Mouse (Mus musculus): Measurements from ENCODE around the gene Ikbkg. TPM values are rescaled to one million over a fixed set of nuclear protein-coding genes. Genes with fewer than 3 reads are reported as not detected.
"Not testable (repeated sequence)": the region's sequence is repeated elsewhere in the genome, so short reads cannot be mapped to it uniquely, and the experiment has no call there.

The Ikbkg gene
- 25.6 and 29.4 TPM in 2 replicates for polyA plus RNA-seq (2016; fragmentation: Nextera tagmentation; extraction: Ambion mirVana)

DNA sequence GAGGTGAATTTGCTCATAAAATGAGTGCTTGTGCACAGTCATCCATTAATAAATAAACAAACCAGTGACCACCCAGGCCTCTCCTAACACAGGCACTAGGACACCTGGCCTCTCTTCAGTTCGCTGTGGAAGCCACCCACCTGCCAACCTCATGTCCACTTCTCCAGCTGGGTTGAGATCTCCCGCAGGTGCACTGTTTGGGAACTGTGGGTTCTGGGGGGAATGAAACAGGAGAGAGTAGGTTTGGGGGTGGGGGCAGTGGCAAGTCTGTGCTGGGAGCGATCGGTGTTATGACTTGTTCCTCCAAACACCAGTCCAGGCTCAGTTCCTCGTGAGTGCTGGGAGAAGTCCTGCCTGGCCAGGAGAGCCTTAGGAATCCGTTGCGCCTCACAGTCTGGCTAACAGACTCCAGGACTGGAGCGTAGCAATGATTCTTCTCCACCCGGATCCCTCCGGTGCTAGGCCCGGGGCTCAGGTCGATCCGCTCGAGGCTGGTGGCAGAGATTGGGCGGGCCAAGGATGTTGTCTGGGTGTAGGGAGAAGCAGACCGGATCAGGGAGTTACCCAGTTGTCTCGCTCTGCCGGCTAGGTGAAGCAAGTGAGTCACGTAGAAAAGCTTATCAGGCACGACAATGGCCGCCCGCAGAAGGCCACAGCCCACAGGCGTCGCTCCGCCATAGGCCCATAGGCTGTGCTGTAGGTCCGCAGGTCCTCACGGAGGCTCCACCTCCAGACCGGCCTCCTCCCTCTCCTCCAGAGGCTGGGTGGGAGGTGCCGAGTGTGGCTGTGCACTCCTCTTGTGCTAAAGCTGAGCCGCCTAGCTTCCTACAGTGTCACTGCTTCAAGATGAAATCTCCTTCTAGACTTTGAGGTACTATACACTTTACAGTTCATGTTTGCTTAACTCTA lies at the start of gene Ikbkg, which contains the start of gene Fam3a:
Ikbkg (plus strand) TSS at position 756 of the 909 bp plus-strand sequence.
Fam3a (minus strand) TSS at position 738 of the 909 bp plus-strand sequence.
- Histone ChIP-seq H3K4me3 (peak within 1 kb of the TSS; percentile 63), H3K4me1 (replicated peaks) (0 out of 2 replicates have a peak, but pooled peaks cover 4% of the 10 kb centered on the region), H3K27ac (ENCODE audit: poor library complexity, severe bottlenecking) (peak within 1 kb of the TSS; percentile 88), H3K9me3 (replicated peaks) (no peaks in the 10 kb centered on the region), H3K27me3 (replicated peaks) (no peaks in the 10 kb centered on the region), H3K9ac (peak within 1 kb of the TSS; percentile 70), H3K4me2 (peak within 1 kb of the TSS; percentile 69), H3K36me3 (no peaks in the 10 kb centered on the region)
- 16% methylated on average over 30 of the region's 30 CpGs for WGBS
- peak; percentile 100 for ATAC-seq (ENCODE audit: insufficient number of reproducible peaks, low FRiP score)

DNA sequence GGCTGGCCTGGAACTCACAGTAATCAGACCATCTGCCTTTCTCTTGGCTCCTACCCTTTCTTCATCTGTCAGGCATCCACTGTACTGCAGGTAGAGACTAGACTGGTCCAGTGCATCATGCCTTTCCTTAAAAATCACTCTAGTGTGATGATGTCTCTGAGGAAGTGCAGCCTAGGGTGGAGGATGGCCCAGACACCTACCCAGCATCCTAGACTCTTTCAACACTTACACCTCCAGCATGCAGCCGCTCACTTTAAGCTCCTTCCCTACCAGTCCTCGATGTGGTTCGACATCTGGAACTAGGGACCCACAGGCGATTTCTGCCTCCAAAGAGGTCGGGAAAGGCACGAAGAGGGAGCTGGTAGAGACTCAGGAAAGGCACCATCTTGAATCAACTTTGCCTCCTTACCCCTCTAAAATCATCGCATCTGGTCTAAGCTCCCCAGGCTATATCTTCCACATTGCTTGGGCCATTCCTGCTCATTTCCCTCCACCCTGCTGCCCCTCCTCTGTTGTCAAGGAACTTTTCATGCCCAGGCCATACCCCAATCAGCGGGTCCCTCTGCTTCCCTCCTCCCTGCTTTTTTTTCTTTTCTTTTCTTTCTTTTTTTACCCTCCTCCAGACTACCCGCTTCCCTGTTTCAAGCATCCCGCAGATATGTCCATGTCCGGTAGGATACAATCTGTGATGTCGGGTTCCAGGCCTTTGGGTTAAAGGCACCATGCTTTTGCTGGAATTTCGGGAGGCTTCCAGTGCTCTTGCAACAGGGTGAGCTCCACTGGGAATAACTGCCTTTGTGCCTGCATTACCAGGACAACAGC lies 40.2 kb upstream of the Ikbkg start:
- Histone ChIP-seq H3K9ac (peak overlapping the region; percentile 74), H3K4me3 (peak overlapping the region; percentile 59), H3K9me3 (replicated peaks) (no peaks in the 10 kb centered on the region), H3K27ac (ENCODE audit: poor library complexity, severe bottlenecking) (peak overlapping the region; percentile 33; the same call in 1 of the 2 replicates), H3K4me2 (peak overlapping the region; percentile 73), H3K4me1 (replicated peaks) (no peaks in the 10 kb centered on the region), H3K27me3 (replicated peaks) (no peaks in the 10 kb centered on the region), H3K36me3 (no peaks in the 10 kb centered on the region)
- WGBS: 21% methylated on average over 13 of the region's 13 CpGs
- no peak for ATAC-seq (ENCODE audit: insufficient number of reproducible peaks, low FRiP score)

DNA sequence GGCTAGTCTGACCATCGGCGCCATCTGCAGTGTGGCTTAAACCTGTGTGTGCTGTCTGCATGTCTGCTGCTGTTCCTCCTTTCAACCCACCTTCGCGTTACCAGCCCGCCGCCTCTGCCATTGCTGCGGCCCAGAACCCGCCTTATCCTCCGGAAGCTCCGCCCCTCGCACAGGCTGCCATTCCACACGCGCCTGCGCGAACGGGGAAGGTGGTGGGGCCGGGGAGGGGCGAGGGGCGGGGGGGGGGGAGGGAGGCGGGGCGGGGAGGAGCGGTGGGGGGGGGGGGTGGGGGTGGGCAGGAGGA lies 39.7 kb upstream of the Ikbkg start, which contains the start of gene Lage3:
Lage3 (minus strand) TSS at position 152 of the 304 bp plus-strand sequence.
- Histone ChIP-seq H3K9me3 (replicated peaks) (no peaks in the 10 kb centered on the region), H3K4me3 (peak within 1 kb of the TSS; percentile 59), H3K27me3 (replicated peaks) (no peaks in the 10 kb centered on the region), H3K4me1 (replicated peaks) (no peaks in the 10 kb centered on the region), H3K4me2 (peak within 1 kb of the TSS; percentile 73), H3K36me3 (no peaks in the 10 kb centered on the region), H3K9ac (peak within 1 kb of the TSS; percentile 74), H3K27ac (ENCODE audit: poor library complexity, severe bottlenecking) (peak within 1 kb of the TSS; percentile 33; the same call in 1 of the 2 replicates)
- 26% methylated on average over 11 of the region's 22 CpGs for WGBS
- peak; percentile 81 for ATAC-seq (ENCODE audit: insufficient number of reproducible peaks, low FRiP score)

DNA sequence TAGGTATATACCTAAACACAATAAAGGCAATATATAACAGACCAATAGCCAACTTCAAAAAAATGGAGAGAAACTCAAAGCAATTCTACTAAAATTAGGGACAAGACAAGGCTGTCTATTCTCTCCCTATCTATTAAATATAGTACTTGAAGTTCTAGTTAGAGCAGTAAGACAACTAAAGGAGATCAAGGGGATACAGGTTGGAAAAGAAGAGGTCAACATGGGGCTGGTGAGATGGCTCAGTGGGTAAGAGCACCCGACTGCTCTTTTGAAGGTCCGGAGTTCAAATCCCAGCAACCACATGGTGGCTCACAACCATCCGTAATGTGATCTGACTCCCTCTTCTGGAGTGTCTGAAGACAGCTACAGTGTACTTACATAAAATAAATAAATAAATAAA lies 36.0 kb upstream of the Ikbkg start:
- not testable (repeated sequence) for H3K27ac ChIP-seq (ENCODE audit: poor library complexity, severe bottlenecking); H3K4me2 ChIP-seq; H3K9ac ChIP-seq; H3K4me3 ChIP-seq; H3K9me3 ChIP-seq (replicated peaks); H3K36me3 ChIP-seq; H3K4me1 ChIP-seq (replicated peaks); H3K27me3 ChIP-seq (replicated peaks); ATAC-seq (ENCODE audit: insufficient number of reproducible peaks, low FRiP score)
- 79% methylated on average over 3 of the region's 3 CpGs for WGBS

DNA sequence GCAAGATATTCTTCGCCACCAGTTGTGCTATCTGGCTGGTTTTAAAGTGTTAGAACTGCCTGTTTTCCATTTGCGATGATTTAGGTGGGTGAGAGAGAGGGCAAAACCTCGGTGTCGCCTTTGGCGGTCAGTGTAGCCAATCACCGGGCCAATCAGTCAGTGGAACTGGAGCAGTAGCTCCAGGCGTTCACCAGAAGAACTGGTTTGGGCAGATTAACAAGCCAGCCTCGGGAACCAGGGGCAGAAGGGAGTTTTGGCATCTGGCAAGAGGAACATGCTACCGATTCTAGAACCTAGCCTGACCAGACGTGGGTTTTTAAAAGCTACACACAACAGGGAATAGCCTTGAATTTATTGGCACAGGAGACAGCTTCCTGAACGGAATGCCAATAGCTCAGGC lies 33.9 kb upstream of the Ikbkg start:
- no peak overlapping the region for H3K9ac ChIP-seq
- H3K27ac ChIP-seq (ENCODE audit: poor library complexity, severe bottlenecking): no peak overlapping the region
- 42% methylated on average over 11 of the region's 11 CpGs for WGBS
- H3K4me1 ChIP-seq (replicated peaks): no peaks in the 10 kb centered on the region
- H3K36me3 ChIP-seq: no peaks in the 10 kb centered on the region
- no peaks in the 10 kb centered on the region for H3K9me3 ChIP-seq (replicated peaks)
- no peak overlapping the region for H3K4me3 ChIP-seq
- H3K27me3 ChIP-seq (replicated peaks): no peaks in the 10 kb centered on the region
- H3K4me2 ChIP-seq: no peak overlapping the region
- ATAC-seq (ENCODE audit: insufficient number of reproducible peaks, low FRiP score): no peak

DNA sequence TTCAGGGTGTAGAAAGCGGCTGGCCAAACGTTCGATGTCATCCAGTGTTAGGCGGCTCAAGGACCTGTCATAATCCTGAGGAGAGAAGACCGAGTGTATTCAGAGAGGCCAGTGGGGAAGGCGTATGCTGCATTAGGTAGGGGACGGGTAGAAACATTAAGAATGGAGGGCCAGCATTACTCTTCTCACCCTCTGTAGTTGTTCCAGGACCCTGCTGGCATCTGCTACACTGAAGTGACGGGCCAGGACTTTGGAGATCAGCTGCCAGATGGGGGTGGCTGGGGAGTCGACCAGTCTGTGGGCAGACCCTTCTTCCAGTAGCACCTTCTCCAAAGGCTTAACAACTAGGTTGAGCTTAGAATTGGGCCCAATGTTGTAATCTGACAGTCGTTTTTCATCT lies 25.6 kb upstream of the Ikbkg start:
- WGBS: 58% methylated on average over 10 of the region's 10 CpGs

DNA sequence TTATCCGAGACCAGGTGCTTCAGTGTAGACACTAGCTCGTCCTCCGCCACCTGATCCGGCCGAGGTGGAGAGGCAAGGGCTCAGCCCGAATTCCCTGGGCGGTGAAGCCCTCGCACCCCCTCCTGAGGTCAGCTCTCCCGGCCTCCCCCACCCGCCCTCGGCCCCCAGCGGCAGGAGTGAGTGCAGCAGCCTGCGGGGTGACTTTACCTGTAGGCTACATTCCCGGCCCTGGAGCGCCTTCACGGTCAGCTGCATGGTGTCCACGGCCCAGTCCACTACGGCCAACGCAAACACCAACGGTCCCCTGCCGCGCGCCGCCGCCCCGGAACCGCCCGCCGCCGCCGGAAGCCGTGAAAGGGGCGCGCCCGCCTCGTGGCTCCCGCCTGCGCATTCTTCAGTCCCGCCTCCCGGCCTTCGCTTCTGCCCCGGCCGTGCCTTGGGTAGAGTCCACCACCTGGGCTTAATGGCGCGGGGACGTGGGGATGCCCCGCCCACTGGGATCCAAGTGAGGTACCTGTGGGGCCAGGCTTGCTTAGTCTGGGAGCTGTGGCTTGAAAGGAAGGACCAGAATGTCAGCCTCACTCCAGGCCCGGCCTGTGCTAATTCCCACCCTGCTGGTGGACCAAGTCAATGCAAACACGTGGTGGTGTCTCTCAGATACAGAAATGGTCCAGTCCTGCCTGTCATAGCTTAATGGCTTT lies 24.7 kb upstream of the Ikbkg start:
- H3K4me1 ChIP-seq (replicated peaks): peaks cover 10% of the 10 kb centered on the region
- H3K9me3 ChIP-seq (replicated peaks): no peaks in the 10 kb centered on the region
- H3K4me2 ChIP-seq: peak overlapping the region; percentile 75
- H3K27me3 ChIP-seq (replicated peaks): no peaks in the 10 kb centered on the region
- 10% methylated on average over 42 of the region's 49 CpGs for WGBS
- H3K9ac ChIP-seq: peak overlapping the region; percentile 88
- H3K27ac ChIP-seq (ENCODE audit: poor library complexity, severe bottlenecking): peak overlapping the region; percentile 76
- ATAC-seq (ENCODE audit: insufficient number of reproducible peaks, low FRiP score): peak; percentile 75
- H3K36me3 ChIP-seq: peaks cover 22% of the 10 kb centered on the region
- peak overlapping the region; percentile 74 for H3K4me3 ChIP-seq

More for the DNA sequence above, 25.6 kb upstream of the Ikbkg start:
- Histone ChIP-seq H3K4me2 (peak overlapping the region; percentile 75), H3K4me3 (peak overlapping the region; percentile 74), H3K9ac (peak overlapping the region; percentile 88), H3K36me3 (peaks cover 22% of the 10 kb centered on the region), H3K4me1 (replicated peaks) (peaks cover 10% of the 10 kb centered on the region), H3K27ac (ENCODE audit: poor library complexity, severe bottlenecking) (peak overlapping the region; percentile 76; the same call in 1 of the 2 replicates), H3K27me3 (replicated peaks) (no peaks in the 10 kb centered on the region), H3K9me3 (replicated peaks) (no peaks in the 10 kb centered on the region)
- no peak for ATAC-seq (ENCODE audit: insufficient number of reproducible peaks, low FRiP score)

DNA sequence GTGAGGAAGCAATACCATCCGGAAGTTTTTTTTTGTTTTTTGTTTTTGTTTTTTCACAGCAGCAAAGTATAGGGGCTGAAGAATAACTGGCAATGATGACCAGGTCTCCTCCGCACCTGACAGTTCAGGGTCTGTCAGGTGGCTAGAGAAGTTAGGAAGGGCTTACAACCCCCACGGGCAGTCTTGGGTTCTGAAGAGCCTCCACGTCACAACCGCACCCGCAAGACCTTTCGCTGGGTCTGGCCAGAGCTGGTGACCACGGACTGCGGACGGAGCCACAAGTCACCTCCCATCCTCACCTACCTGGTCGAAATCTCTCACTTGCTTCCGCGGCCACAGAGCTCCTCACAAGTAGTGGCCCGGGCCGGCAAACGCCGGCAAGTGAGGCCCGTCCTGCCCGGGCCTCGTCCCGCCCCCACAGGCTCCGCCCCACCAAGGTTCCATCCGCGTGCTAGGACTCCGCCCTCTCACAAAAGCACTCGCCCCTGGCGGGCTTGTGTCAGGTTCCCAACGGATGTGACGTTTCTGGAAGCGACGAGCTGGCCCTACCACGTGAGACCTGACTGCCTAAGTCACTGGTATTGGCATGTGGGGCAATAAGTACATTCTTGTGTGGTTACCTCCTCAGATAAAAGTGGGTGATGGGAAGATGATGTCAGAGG lies 20.1 kb upstream of the Ikbkg start, which contains the start of the genes Ubl4a and Slc10a3:
Ubl4a (minus strand) TSS at position 331 of the 662 bp plus-strand sequence.
Slc10a3 (minus strand) TSS at position 462 of the 662 bp plus-strand sequence.
- peak; percentile 95 for ATAC-seq (ENCODE audit: insufficient number of reproducible peaks, low FRiP score)
- H3K4me1 ChIP-seq (replicated peaks): 0 out of 2 replicates have a peak, but pooled peaks cover 3% of the 10 kb centered on the region
- WGBS: 18% methylated on average over 32 of the region's 32 CpGs
- H3K4me3 ChIP-seq: peak within 1 kb of the TSS; percentile 56
- H3K4me2 ChIP-seq: peak within 1 kb of the TSS; percentile 71
- peak within 1 kb of the TSS; percentile 72 for H3K9ac ChIP-seq
- peaks cover 12% of the 10 kb centered on the region; the same call in 1 of the 2 replicates for H3K36me3 ChIP-seq
- H3K27me3 ChIP-seq (replicated peaks): no peaks in the 10 kb centered on the region
- no peak within 1 kb of the TSS for H3K27ac ChIP-seq (ENCODE audit: poor library complexity, severe bottlenecking)
- no peaks in the 10 kb centered on the region for H3K9me3 ChIP-seq (replicated peaks)

DNA sequence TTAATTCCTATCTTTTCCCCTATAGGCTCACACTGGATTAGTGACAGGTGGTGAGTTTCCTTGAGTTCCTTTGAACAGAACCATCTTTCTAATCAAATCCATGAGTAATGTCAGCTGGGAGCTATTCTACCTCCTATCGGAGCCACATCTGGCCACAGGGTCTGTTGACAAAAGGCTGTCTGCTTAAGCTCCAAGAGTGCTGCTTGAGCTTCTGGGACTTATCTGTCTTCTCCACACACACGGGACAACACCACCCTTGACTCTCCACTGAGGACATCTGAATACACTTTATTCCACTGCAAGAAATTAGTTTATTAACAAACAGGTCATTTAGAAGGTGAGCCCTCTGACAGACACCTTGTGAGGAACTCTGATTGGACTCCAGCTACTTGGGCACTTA lies 8.6 kb upstream of the Ikbkg start:
- Histone ChIP-seq H3K27ac (ENCODE audit: poor library complexity, severe bottlenecking) (no peak overlapping the region), H3K4me2 (no peak overlapping the region), H3K4me1 (replicated peaks) (no peaks in the 10 kb centered on the region), H3K36me3 (peaks cover 16% of the 10 kb centered on the region), H3K9ac (no peak overlapping the region), H3K9me3 (replicated peaks) (no peaks in the 10 kb centered on the region), H3K4me3 (no peak overlapping the region), H3K27me3 (replicated peaks) (no peaks in the 10 kb centered on the region)
- ATAC-seq (ENCODE audit: insufficient number of reproducible peaks, low FRiP score): no peak
- WGBS: 67% methylated on average over 2 of the region's 2 CpGs

DNA sequence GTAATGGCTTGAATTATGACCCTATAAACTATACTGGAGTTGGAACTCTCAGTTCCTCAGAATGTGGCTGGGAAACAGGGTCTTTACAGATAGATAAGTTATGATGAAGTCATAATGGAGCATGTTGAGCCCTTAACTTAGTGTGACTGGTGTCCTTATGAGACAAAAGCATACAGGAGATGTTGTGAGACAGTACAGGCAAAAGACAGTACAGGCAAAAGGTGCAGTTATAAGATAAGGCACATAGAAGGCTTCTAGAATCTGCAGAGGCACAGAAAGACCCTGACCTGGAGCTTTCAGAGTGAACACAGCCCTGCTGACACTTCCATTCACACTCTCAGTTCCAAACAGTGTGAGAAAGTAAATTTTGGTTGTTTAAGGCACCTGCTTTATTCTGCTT lies 4.9 kb upstream of the Ikbkg start:
- H3K27ac ChIP-seq (ENCODE audit: poor library complexity, severe bottlenecking): no peak overlapping the region
- H3K4me2 ChIP-seq: no peak overlapping the region
- no peak for ATAC-seq (ENCODE audit: insufficient number of reproducible peaks, low FRiP score)
- H3K4me3 ChIP-seq: no peak overlapping the region
- H3K4me1 ChIP-seq (replicated peaks): no peaks in the 10 kb centered on the region
- peaks cover 16% of the 10 kb centered on the region for H3K36me3 ChIP-seq
- H3K27me3 ChIP-seq (replicated peaks): no peaks in the 10 kb centered on the region
- no peaks in the 10 kb centered on the region for H3K9me3 ChIP-seq (replicated peaks)
- no peak overlapping the region for H3K9ac ChIP-seq

Data from heart, embryonic 12.5 days (tissue).